Mouse (Mus musculus): Measurements from ENCODE around the gene Rhof.

DNA sequence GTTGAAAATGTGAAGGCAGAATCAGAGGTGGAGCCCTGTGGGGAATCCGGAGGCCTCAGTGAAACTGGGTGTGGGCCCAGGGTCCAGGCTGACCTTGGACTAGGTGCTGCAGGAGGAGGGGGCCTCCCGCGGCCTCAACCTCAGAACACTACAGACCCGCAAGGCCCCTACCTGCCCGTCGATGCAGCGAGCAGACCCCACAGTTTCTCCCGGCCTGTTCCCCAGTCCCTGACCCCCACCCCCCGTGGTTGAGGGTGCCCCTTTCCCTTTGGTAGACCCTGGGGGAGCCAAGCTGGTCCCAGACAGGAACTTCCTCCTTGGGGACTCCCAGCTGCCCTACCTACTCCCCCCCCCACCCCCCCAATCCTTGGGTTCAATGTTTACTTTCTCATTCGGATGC lies 33.9 kb upstream of the Rhof start:
- TF ChIP-seq POLR2A (IDR thresholded peaks at IDR 0.05; ENCODE audit: insufficient read length, low read depth) (no peak), MAX (IDR thresholded peaks at IDR 0.05; ENCODE audit: low read depth) (no peak), TCF12 (IDR thresholded peaks at IDR 0.05; ENCODE audit: insufficient read depth, poor library complexity, severe bottlenecking) (no peak)

All from myocyte (in vitro differentiated cells).